Mouse (Mus musculus): ENCODE results near the gene Cdt1. TPM values are rescaled to one million over a fixed set of nuclear protein-coding genes. Genes with fewer than 3 reads are reported as not detected.

Gene Cdt1
- polyA plus RNA-seq, 1 experiment: 42.7 TPM

- WGBS: 26% methylated on average over 1 of the region's 1 CpGs
- no peak for DNase-seq (ENCODE audit: low read depth, low spot score)
Measured at GRCm38 (mm10) chr8:122604640-122605039, 36.8 kb downstream of the Cdt1 start.

- WGBS: 90% methylated on average over 4 of the region's 4 CpGs
- no peak for DNase-seq (ENCODE audit: low read depth, low spot score)
Measured at GRCm38 (mm10) chr8:122605367-122605766, 37.6 kb downstream of the Cdt1 start.

GRCm38 (mm10) chr8:122606810-122607209 is 39.0 kb downstream of the Cdt1 start:
- DNase-seq (ENCODE audit: low read depth, low spot score): no peak
- WGBS: 90% methylated on average over 11 of the region's 12 CpGs

- no peak for DNase-seq (ENCODE audit: low read depth, low spot score)
- 69% methylated on average over 4 of the region's 4 CpGs for whole genome bisulfite sequencing
Measured at GRCm38 (mm10) chr8:122610209-122610608, 42.4 kb downstream of the Cdt1 start.

- 5% methylated on average over 20 of the region's 20 CpGs for WGBS
- DNase-seq (ENCODE audit: low read depth, low spot score): no peak
Measured at GRCm38 (mm10) chr8:122610612-122611277, 42.9 kb downstream of the Cdt1 start.

- under 1% methylated on average over 57 of the region's 57 CpGs for WGBS
- DNase-seq (ENCODE audit: low read depth, low spot score): peak; percentile 94
Measured at GRCm38 (mm10) chr8:122611295-122612133, 43.7 kb downstream of the Cdt1 start, which contains the start of the genes Galns and Trappc2l. Galns (minus strand) TSS chr8:122611463. Trappc2l (plus strand) TSS chr8:122611640.

DNA sequence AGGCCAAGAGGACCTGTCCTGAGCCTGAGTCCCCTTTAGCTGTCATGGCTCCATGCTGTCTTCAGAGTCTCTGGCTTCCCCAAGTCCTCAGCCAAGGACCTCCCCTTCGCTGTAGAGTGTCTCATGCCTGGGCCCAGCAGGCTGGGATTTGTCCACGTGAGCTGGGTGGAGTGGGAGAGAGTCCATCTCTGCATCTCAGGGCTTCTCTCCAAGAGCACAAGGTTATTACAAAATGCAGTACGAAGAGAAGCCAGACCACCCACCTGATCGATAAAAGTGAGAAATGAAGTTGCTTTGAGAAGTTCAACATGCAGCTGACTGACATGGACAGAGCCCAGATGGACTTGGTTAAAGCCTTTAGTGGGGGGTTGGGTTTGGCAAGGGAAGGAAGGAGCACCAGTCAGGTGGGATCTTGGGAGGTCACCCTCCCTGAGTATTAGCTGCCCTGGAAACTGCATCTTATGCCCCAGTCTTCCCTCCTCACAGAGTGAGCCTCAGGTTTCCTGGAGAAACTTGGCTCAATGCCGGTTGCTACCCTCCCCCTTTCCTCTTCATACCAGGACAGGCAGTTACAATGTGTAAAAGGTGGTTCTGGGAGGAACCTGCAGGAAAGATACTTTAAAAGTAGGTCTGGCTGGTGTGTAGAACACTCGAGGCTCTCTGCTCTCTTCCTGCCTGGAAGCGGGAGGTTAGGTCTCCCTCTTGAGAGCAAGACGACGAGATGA is 48.5 kb downstream of the Cdt1 start:
- DNase-seq (ENCODE audit: low read depth, low spot score): no peak
- WGBS: 67% methylated on average over 9 of the region's 9 CpGs

GRCm38 (mm10) chr8:122617947-122618546 is 50.2 kb downstream of the Cdt1 start:
- 37% methylated on average over 5 of the region's 7 CpGs for WGBS
- DNase-seq (ENCODE audit: low read depth, low spot score): no peak

DNA sequence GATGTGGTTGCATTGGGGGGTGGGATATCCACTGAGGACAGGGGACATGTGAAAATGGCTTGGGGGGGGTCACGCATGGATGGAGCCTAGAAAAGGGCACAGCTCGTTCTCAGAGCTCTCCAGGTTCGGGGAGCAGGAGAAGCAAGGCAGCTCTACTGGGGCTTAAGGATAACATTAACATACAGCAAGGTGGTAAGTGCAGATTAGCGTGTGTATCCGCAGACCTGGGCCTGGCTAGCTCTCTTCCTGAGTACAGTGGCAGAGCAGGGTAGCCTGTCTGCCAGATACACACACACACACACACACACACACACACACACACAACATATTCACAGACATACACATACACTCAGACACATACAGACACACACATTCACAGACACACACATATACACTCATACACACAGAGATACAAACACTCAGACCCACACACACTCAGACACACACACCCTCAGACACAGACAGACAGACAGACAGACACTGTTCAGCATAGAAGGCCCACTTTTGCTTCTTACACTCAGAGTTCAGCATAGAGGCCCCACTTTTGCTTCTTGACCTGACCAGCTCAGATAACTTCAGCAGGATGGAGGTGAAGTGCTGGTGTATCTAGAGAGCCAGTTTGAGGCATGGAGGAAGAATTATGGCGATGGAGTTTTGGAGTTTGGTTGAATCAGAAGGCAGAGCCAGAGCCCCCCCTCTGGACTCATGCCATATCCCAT is 51.0 kb downstream of the Cdt1 start:
- no peak for DNase-seq (ENCODE audit: low read depth, low spot score)
- 78% methylated on average over 6 of the region's 6 CpGs for WGBS

DNA sequence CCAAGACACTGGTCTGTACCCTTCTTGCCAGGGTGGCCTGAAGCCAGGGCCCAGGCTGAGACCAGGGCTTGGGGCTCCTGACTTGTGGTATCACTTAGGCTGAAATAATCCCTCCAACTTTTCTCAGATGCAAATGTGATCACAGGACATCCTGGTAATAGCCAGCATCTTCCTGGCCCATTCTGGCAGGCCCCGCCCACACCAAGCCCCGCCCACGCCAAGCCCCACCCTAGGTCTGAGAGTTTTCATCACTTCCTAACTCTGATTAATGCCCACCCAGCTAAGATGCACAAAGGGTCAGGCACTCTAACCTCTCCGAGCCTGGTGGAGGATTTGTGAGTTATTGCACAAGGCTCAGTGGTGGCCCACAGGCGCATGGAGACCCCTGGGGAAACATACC is 52.6 kb downstream of the Cdt1 start:
- 40% methylated on average over 5 of the region's 5 CpGs for WGBS
- DNase-seq (ENCODE audit: low read depth, low spot score): no peak

- no peak for DNase-seq (ENCODE audit: low read depth, low spot score)
- WGBS: 54% methylated on average over 6 of the region's 6 CpGs
Measured at GRCm38 (mm10) chr8:122622727-122623126, 54.9 kb downstream of the Cdt1 start, which contains the start of gene Pabpn1l. Pabpn1l (minus strand) TSS chr8:122622739.

Other genes with a start within 250 kb of the Cdt1 start
- not detected in 2 replicates for gene Trhr2, start 207.3 kb upstream of the Cdt1 start, polyA plus RNA-seq (2012; rRNA removed)
- 18.6 and 29.6 TPM in 2 replicates for gene Zc3h18, start 191.4 kb upstream of the Cdt1 start, polyA plus RNA-seq (2012; rRNA removed)
- 0.21 and 0.41 TPM in 2 replicates for gene Il17c, start 146.0 kb upstream of the Cdt1 start, polyA plus RNA-seq (2012; rRNA removed)
- 240 and 254 TPM in 2 replicates for gene Cyba, start 135.1 kb upstream of the Cdt1 start, polyA plus RNA-seq (2012; rRNA removed)
- gene Mvd, start 124.6 kb upstream of the Cdt1 start, polyA plus RNA-seq (2012; rRNA removed): 45.0 and 54.8 TPM in 2 replicates
- 1.4 and 1.6 TPM in 2 replicates for gene Snai3, start 107.3 kb upstream of the Cdt1 start, polyA plus RNA-seq (2012; rRNA removed)
- 49.6 and 52.5 TPM in 2 replicates for gene Rnf166, start 92.0 kb upstream of the Cdt1 start, polyA plus RNA-seq (2012; rRNA removed)
- 20.8 and 27.6 TPM in 2 replicates for gene Ctu2, start 91.9 kb upstream of the Cdt1 start, polyA plus RNA-seq (2012; rRNA removed)
- gene Piezo1, start 16.7 kb upstream of the Cdt1 start, polyA plus RNA-seq (2012; rRNA removed): 35.4 and 38.3 TPM in 2 replicates
- 318 and 399 TPM in 2 replicates for gene Aprt, start 8.9 kb downstream of the Cdt1 start, polyA plus RNA-seq (2012; rRNA removed)
- 19.1 and 24.5 TPM in 2 replicates for gene Galns, start 43.4 kb downstream of the Cdt1 start, polyA plus RNA-seq (2012; rRNA removed)
- gene Trappc2l, start 43.6 kb downstream of the Cdt1 start, polyA plus RNA-seq (2012; rRNA removed): 165 and 169 TPM in 2 replicates
- gene Pabpn1l, start 54.7 kb downstream of the Cdt1 start, polyA plus RNA-seq (2012; rRNA removed): 0.07 and 0.10 TPM in 2 replicates
- 5.7 and 6.3 TPM in 2 replicates for gene Cbfa2t3, start 131.1 kb downstream of the Cdt1 start, polyA plus RNA-seq (2012; rRNA removed)
- gene Acsf3, start 207.5 kb downstream of the Cdt1 start, polyA plus RNA-seq (2012; rRNA removed): 30.5 and 34.6 TPM in 2 replicates

Measured in large intestine, adult 2 months (tissue).